Mouse (Mus musculus) G1E (cell line): Measurements from ENCODE around the gene Adamts2.

ENCODE experiments used
- CTCF ChIP-seq: IDR thresholded peaks from 2 replicates; pipeline ENCODE4 v1.5.1; 2012; ENCODE audit warnings: low read depth, low read length, inconsistent platforms, mixed read lengths
- GATA1 ChIP-seq: IDR thresholded peaks from 2 replicates; pipeline ENCODE4 v1.6.1; 2012; ENCODE audit warnings: borderline replicate concordance, low read length, inconsistent platforms, mixed read lengths

GRCm38 (mm10) chr11:50715091-50715490, 113.2 kb downstream of the Adamts2 start:
- TF ChIP-seq CTCF (no peak), GATA1 (no peak)
